Mouse (Mus musculus) liver, embryonic 14.5 days (tissue): ENCODE measurements around the gene Morn5.

Experiments
- CTCF ChIP-seq: IDR thresholded peaks from 2 replicates; pipeline ENCODE4 v1.5.1; 2016; ENCODE audit warnings: antibody characterized with exemption, low read depth, control low read depth
- EP300 ChIP-seq: IDR thresholded peaks from 2 replicates; pipeline ENCODE4 v1.6.1; 2016; ENCODE audit warnings: antibody characterized with exemption, low read depth

DNA sequence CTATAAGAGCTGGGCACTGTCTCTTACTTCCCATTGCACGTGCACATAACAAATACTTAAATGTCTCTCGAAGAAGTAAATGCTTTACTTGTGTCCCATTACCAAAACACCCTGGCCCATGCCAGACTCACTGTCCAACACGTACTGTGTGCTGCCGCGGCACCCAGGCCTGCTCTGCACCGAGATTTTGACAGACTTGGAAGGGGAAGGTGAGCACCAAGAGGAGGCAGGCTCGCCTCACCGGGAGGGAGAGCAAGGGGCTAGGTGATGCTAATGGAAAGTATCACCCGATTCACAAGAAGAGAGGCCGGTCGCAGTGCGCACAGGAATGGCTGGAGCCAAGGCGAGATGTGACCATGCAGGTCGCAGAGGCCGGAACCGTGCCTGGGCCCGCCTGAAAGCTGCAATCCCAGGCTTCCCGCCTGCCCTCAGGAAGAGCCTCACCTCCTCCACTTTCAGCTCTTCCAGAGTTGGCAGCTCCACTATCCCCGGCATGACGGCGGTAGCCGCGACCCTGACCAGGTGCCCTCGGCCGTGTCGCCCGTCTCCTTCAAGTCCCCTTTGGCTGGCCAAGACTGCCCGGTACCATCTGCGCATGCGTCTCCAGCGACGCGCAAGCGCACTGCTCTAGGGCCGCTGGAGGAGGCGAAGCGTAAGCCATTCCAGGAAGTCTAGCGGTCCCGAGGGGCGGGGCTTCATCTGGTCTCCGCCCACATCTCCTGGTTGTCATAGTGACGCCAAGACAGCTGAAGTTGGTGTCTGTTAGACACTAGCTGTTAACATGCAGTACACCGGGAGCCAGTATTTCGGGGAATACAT, at the start of gene Morn5, which contains the start of gene Ndufa8:
- TF ChIP-seq CTCF (no peak), EP300 (no peak)
